Mouse (Mus musculus): ENCODE measurements around the gene Zfp398.
A peak's percentile ranks its signal among the peaks of the same experiment; 100 is the strongest.

Gene Zfp398

DNA sequence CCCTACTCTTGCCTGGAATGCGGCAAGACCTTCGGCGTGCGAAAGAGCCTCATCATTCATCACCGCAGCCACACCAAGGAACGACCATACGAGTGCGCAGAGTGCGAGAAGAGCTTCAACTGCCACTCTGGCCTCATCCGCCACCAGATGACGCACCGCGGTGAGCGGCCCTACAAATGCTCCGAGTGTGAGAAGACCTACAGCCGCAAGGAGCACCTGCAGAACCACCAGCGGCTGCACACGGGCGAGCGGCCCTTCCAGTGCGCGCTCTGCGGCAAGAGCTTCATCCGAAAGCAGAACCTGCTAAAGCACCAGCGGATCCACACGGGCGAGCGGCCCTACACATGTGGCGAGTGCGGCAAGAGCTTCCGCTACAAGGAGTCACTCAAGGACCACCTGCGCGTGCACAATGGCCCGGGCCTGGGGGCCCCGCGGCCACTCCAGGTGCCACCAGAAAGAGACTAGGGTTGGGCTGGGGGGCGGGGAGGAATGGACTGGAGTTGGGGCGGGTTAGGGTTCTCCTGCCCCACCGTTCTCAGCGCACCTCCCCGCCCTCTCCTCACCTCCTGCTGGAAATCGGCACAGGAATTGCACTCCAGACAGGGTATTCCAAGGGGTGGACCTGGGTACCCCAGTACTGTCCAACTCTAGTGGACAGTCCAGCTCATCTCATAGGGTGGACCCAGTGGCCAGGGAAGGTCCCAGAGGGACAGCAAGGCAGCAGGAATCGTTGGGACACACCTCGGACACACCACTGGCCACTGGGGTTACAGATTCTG lies 69.6 kb downstream of the Zfp398 start:
- no peak for DNase-seq

DNA sequence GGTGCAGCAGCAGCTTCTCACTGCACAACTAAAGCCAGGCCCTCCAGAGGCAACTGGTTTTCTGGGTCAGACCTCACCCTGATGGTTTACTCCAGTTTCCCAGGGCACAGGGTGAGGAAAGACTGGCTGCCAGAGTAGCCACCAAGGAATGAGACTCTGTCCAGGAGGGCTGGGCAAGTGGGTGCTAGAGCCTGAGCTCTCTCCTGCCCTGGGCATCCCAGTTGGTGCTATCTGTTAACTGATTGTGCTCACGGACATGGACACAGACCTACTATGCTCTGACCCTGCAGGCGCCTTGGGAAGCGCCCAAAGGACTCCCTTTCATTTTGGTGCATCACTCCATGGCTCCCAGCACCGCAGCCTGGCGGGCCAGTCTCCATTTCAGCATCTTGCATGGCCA lies 70.9 kb downstream of the Zfp398 start:
- no peak for DNase-seq

DNA sequence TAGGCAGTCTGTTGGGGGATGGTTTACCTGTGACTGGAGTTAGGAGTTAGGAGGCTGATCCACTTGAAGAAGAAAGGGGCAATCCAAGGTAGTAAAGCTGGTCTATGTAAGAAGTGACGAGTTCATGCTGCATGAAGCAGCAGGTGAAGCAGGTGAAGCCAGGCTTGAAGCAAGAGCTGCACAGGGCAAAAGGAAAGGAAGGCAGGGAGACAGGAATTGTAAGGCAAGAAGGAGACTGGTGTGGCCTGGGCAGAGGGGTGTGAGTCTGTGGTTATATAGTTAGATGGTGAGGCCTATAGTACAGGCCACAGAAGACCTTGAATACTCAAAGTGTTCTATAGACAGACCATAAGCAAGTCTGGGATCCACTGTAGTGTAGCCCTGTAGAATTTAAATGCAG lies 73.5 kb downstream of the Zfp398 start:
- no peak for DNase-seq

DNA sequence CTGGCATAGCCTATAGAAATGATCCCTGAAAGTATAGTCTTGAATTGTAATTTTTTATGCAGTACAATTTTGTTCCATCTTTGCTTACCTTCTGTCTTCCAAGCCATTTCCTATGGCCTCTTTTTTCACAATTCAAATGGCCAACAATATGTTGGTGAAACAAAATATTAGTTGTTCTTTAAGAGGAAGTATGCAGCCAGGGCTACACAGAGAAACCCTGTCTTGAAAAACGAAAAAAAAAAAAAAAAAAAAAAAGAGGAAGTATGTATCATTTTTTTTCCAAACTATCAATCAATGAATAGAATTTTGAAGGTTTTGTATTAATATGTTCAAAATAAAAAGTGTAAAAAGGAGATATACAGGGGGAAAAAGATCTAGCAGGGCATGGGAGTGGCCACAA lies 76.2 kb downstream of the Zfp398 start:
- no peak for DNase-seq

DNA sequence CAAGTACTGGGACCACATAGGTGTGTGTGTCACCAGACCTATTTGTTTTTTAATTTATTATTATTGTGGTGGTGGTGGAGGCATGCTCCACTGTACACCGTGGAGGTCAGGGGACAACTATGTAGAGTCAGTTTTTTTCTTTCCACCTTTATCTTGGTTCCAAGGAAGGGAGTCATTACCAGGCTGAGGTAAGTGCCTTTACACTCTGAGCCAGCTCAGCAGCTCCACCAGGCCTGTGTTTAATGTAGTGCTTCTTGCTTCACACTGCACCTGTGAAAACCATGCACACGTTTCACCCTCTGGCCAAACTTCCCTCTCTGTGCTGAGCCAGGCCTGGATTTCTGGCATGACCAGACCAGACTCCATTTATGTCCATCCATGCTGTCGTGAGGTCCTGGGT lies 77.5 kb downstream of the Zfp398 start:
- no peak for DNase-seq

DNA sequence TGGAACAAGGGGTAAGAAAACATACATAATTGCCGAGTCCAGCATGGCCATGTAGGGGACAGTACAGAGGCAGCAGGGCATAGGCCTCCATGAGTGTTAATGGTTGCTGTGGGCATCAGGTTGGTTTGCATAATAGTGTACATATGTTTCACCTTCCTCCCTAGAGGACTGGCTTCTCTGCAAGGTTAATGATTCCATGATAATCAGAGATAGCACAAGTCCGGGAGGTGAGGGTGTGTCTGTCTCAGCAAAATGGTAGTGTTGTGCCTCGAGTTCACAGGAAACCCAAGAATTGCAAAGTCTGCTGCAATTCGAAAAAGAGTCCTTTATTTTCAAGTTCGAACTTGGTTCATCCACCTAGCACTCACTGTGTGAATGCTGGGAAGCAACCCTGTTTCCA lies 81.6 kb downstream of the Zfp398 start:
- DNase-seq = no peak

DNA sequence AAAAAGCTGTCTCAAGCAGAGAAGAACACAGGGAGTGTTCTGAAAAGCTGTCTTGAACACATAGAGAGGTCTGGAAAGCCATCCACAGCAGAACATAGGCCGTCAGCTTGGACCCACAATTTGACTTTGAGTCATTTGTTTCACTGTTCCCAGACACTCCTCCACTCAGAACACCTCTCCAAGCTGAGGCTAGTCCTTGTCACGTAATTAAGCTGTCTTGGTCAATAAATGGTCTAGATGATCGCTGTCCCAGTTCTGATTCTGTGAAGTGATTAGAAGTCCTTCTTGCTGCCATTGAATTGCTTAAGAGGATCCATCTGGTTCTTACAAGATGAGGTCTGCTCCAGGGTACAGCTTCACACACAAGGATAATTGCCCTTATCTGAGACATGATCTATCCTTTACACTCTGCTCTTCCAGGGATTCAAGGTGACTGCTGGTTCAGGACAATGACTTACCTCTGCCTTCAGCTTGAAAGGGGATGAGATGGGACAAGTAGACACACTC lies 83.4 kb downstream of the Zfp398 start:
- DNase-seq = no peak

DNA sequence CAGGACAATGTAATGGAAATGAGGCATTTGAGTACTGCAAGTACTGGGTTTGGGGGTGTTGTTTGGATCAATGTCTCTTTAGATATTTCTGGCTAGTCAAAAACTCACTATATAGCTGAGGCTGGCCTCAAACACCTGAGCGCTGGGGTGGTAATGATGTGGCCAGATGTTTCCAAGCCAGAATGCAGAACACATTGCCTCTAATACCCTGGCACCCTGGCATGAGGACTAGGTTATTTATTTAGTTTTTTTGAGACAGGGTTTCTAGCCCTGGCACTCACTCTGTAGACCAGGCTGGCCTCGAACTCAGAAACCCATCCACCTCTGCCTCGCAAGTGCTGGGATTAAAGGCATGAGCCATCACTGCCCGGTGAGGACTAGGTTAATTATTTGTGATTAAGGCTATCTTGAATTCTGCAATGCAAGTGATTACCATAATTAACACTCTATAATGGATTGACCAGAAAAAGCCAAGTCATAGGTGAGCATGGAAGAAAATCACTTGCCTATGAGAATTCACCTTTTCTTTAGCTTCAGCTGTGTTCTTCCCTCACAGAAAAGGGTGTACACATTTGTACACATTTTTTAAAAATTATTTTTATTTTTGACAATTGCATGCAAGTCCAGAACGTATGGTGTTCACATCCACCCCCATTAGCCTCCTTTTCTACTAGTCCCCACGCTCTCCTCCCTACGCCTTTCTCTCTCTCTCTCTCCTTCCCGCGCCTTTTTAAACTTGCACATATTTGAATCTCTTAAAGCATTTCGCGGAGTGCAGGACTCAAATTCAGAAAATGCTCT lies 84.4 kb downstream of the Zfp398 start:
- no peak for DNase-seq

DNA sequence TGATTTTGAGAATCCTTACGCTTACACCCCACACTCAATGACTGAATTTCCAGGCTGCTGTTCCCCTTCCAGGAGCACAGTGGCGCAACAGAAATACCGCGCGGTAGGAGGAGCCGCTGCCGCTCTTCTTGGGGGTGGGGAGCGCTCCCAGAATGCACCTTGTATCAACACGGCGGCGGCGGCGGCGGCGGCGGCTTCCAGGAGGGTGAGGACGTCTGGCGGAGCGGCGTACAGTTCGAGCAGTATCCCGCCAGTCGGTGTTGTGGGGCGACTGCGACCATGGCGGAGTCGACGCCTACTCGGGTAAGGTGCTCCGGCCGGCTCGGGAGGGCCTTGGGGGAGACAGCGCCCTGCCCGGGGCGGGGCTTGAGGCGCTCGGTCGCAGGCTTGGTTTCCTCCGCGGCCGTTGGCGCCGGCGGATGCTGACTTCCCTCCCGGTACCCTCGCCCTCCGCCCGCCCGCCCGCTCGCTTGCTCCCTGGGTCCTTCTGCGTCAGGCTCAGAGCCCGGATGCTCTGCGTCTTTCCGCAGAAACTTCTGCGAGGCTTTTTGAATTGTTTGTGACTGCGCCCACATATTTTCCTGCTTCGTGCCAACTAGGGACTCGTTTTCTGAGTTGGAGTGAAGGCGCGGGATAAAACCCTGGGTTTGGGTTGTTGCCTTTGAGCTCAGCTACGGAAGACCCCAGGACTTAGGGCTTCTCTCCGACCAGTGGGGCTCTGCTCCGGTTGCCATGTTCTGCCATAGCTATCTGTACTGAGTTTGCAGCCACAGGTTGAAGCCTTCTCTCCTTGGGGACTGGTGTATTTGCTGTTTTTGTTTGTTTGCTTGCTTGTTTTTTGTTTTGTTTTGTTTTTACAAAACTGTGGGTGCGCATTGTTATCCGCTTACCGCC lies 85.2 kb downstream of the Zfp398 start, which contains the start of gene Zfp212:
TSS of gene Zfp212 (plus strand) at position 30 of the 894 bp plus-strand sequence.
- peak; percentile 91 for DNase-seq
